Mouse (Mus musculus) stomach, postnatal 0 days (tissue): ENCODE results near the gene Ctnnd2.

Source experiments
- CTCF ChIP-seq: IDR thresholded peaks from 2 replicates; pipeline ENCODE4 v1.5.1; 2016; ENCODE audit warnings: antibody characterized with exemption, low read depth, mild to moderate bottlenecking, moderate library complexity
- EP300 ChIP-seq: optimal IDR thresholded peaks from 2 replicates; pipeline ENCODE3; 2016; ENCODE audit warnings: antibody characterized with exemption

DNA sequence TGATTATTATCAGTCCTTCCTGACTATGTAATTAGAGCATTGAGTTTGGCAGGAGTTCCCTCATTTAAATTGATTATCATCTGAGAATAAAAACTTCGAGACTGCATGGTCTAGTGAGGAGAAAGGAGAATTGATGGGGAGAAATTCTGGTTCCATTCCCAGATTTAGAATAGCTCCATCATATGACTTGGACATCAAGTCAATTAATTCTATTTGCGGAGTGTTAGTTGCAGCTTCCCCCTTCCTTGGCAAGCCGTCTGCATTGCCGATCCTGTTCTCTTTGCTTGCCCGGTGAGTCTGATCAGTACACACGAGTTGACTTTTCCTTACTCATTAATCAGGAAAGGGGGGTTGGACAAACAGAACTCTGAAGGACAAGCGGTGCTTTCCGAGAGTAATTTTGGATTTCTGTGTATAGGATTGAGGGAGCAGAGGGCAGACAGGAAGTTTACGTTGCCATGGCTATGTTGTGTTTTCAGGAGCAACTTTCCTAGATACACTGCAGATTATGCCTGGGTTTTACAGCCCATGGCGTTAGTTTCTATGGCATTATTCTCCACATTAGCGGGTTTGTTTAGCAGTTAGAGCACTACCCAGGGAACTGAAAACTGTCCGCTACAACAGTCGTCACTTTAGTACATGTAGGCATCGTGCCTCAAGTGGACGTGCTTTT, 113.3 kb downstream of the Ctnnd2 start:
- TF ChIP-seq EP300 (no peak), CTCF (no peak)
